Mouse (Mus musculus) thymus, adult 2 months (tissue): ENCODE results near the gene Tomm34. TPM values are rescaled to one million over a fixed set of nuclear protein-coding genes. Genes with fewer than 3 reads are reported as not detected.
A peak's percentile ranks its signal among the peaks of the same experiment; 100 is the strongest.

Source experiments
- DNase-seq: peaks from one replicate; pipeline ENCODE4 v3.0.0; 2021
- H3K27ac ChIP-seq: fragments of 200-500 bp; 2 replicates; pipeline ENCODE4 v1.5.1; 2012; ENCODE audit warnings: low read length, control low read depth; ENCODE audit not compliant: control insufficient read depth, insufficient read depth
- H3K27me3 ChIP-seq: fragments of 200-500 bp; 2 replicates; pipeline ENCODE4 v1.6.1; 2012; ENCODE audit warnings: mild to moderate bottlenecking, low read length, moderate library complexity, mixed read lengths; ENCODE audit not compliant: control insufficient read depth, insufficient read depth
- H3K36me3 ChIP-seq: fragments of 200-500 bp; 2 replicates; pipeline ENCODE4 v1.6.1; 2012; ENCODE audit warnings: mild to moderate bottlenecking, low read length, moderate library complexity; ENCODE audit not compliant: control insufficient read depth, insufficient read depth
- H3K4me1 ChIP-seq: fragments of 200-500 bp; replicated peaks from 2 replicates; pipeline ENCODE4 v1.6.1; 2012; ENCODE audit warnings: low read length; ENCODE audit not compliant: control insufficient read depth, insufficient read depth
- H3K4me3 ChIP-seq: fragments of 200-500 bp; 2 replicates; pipeline ENCODE4 v1.5.1; 2012; ENCODE audit warnings: mild to moderate bottlenecking, low read length, control low read depth, moderate library complexity; ENCODE audit not compliant: control insufficient read depth, insufficient read depth
- CTCF ChIP-seq: fragments of 200-500 bp; IDR thresholded peaks from 2 replicates; pipeline ENCODE4 v1.5.1; 2012; ENCODE audit warnings: mild to moderate bottlenecking, control low read depth, low read length, moderate library complexity, borderline replicate concordance; ENCODE audit not compliant: control insufficient read depth, poor library complexity, insufficient read depth; ENCODE audit errors: extremely low read depth
- POLR2A ChIP-seq: fragments of 200-500 bp; IDR thresholded peaks from 2 replicates; pipeline ENCODE4 v1.6.1; 2012; ENCODE audit warnings: mild to moderate bottlenecking, low read length, control low read depth, moderate library complexity; ENCODE audit not compliant: control insufficient read depth, poor library complexity, insufficient read depth; ENCODE audit errors: extremely low read depth
- WGBS: fragments of 180-500 bp; shearing (Covaris S2); methylation state at CpG from one replicate; pipeline ENCODE4 v1.1.7; 2018; 5-methylcytosine and 5-hydroxymethylcytosine counted together
- polyA plus RNA-seq: library from polyadenylated mRNA; depleted of rRNA; stranded (reverse); fragments of >200 nt; gene quantifications from 2 replicates; pipeline ENCODE4 v1.2.3, GENCODE M21; 2012

Gene Tomm34
- polyA plus RNA-seq, 1 experiment, result 83.7 TPM

- Histone ChIP-seq H3K4me1 (peaks cover 8% of the 10 kb centered on the region; the same call in 1 of the 2 replicates), H3K36me3 (peaks cover 75% of the 10 kb centered on the region), H3K27me3 (no peaks in the 10 kb centered on the region), H3K27ac (no peak overlapping the region), H3K4me3 (no peak overlapping the region)
- 41% methylated on average over 7 of the region's 7 CpGs for WGBS
- TF ChIP-seq CTCF (no peak), POLR2A (no peak)
- no peak for DNase-seq
Observed at GRCm38 (mm10) chr2:164094152-164094551, 23.2 kb upstream of the Tomm34 start.

- TF ChIP-seq POLR2A (no peak), CTCF (no peak)
- 93% methylated on average over 4 of the region's 4 CpGs for WGBS
- no peak for DNase-seq
- H3K27ac ChIP-seq, result no peak overlapping the region; the same call in 1 of the 2 replicates
- no peak overlapping the region for H3K4me3 ChIP-seq
- H3K4me1 ChIP-seq, result peaks cover 30% of the 10 kb centered on the region
- peaks cover 77% of the 10 kb centered on the region for H3K36me3 ChIP-seq
- no peaks in the 10 kb centered on the region for H3K27me3 ChIP-seq
Observed at GRCm38 (mm10) chr2:164089508-164089907, 18.5 kb upstream of the Tomm34 start.

- peaks cover 78% of the 10 kb centered on the region for H3K36me3 ChIP-seq
- 63% methylated on average over 6 of the region's 6 CpGs for WGBS
Observed at GRCm38 (mm10) chr2:164087416-164088017, 16.5 kb upstream of the Tomm34 start.

GRCm38 (mm10) chr2:164084342-164084700, 13.4 kb upstream of the Tomm34 start:
- peaks cover 76% of the 10 kb centered on the region for H3K36me3 ChIP-seq
- no peak overlapping the region for H3K4me3 ChIP-seq
- WGBS, result 5% methylated on average over 7 of the region's 7 CpGs
- no peaks in the 10 kb centered on the region for H3K27me3 ChIP-seq
- peak overlapping the region; percentile 100 for H3K27ac ChIP-seq
- peak; percentile 81 for DNase-seq
- peaks cover 51% of the 10 kb centered on the region for H3K4me1 ChIP-seq
- no peak for TF ChIP-seq POLR2A
- no peak for TF ChIP-seq CTCF

More at GRCm38 (mm10) chr2:164087416-164088017, 16.5 kb upstream of the Tomm34 start:
- no peak for DNase-seq
- no peak overlapping the region for H3K4me3 ChIP-seq
- H3K27ac ChIP-seq, result peak overlapping the region; percentile 50
- TF ChIP-seq POLR2A (no peak), CTCF (no peak)
- H3K4me1 ChIP-seq, result peaks cover 39% of the 10 kb centered on the region
- H3K27me3 ChIP-seq, result no peaks in the 10 kb centered on the region

GRCm38 (mm10) chr2:164083609-164084341, 12.8 kb upstream of the Tomm34 start:
- Histone ChIP-seq H3K27me3 (no peaks in the 10 kb centered on the region), H3K27ac (peak overlapping the region; percentile 100), H3K4me3 (peak overlapping the region; percentile 2; the same call in 1 of the 2 replicates), H3K36me3 (peaks cover 71% of the 10 kb centered on the region), H3K4me1 (peaks cover 51% of the 10 kb centered on the region)
- peak; percentile 83 for DNase-seq
- TF ChIP-seq CTCF (no peak), POLR2A (no peak)
- 5% methylated on average over 19 of the region's 19 CpGs for WGBS

GRCm38 (mm10) chr2:164082175-164082574, 11.2 kb upstream of the Tomm34 start:
- no peak overlapping the region for H3K4me3 ChIP-seq
- 48% methylated on average over 10 of the region's 10 CpGs for WGBS
- TF ChIP-seq CTCF (no peak), POLR2A (no peak)
- no peak for DNase-seq
- H3K36me3 ChIP-seq, result peaks cover 57% of the 10 kb centered on the region
- H3K27me3 ChIP-seq, result no peaks in the 10 kb centered on the region
- peaks cover 46% of the 10 kb centered on the region for H3K4me1 ChIP-seq
- peak overlapping the region; percentile 100 for H3K27ac ChIP-seq
